Mouse (Mus musculus): ENCODE data around the gene 5031439G07Rik.

- TF ChIP-seq CTCF (IDR thresholded peaks at IDR 0.05; ENCODE audit: insufficient read depth, low read depth, low read length) (no peak), POLR2A (IDR thresholded peaks at IDR 0.05; ENCODE audit: insufficient read depth, low read depth, low read length) (0 out of 2 replicates have a peak, but pooled peaks have one; percentile 25)
These were observed 21.3 kb upstream of the 5031439G07Rik start for GRCm38 (mm10) chr15:85009666-85010065.
